Mouse (Mus musculus): ENCODE measurements around the gene Nek3. TPM values are rescaled to one million over a fixed set of nuclear protein-coding genes. Genes with fewer than 3 reads are reported as not detected.

The Nek3 gene
- total RNA-seq (2021) = 1 to 10 TPM; 2.5 to 3.0 TPM
- long read RNA-seq, partial matches to known transcripts = 0 of 1 reads
- long read RNA-seq, other reads (novel, unspliced or antisense) = 1 of 1 reads

GRCm38 (mm10) chr8:22166080-22166603, at the start of gene Nek3:
TSS of gene Nek3 (minus strand) at chr8:22166435.
- DNase-seq (ENCODE audit: low spot score in 2 of 2) = peak; percentile 70 to 84

GRCm38 (mm10) chr8:22214826-22215225, 48.6 kb upstream of the Nek3 start:
- no peak for DNase-seq (ENCODE audit: low spot score in 2 of 2)

GRCm38 (mm10) chr8:22209012-22209411, 42.8 kb upstream of the Nek3 start:
- DNase-seq (ENCODE audit: low spot score in 2 of 2) = no peak

GRCm38 (mm10) chr8:22207535-22207934, 41.3 kb upstream of the Nek3 start:
- DNase-seq (ENCODE audit: low spot score in 2 of 2) = no peak

- no peak for DNase-seq (ENCODE audit: low spot score in 2 of 2)
Observed at GRCm38 (mm10) chr8:22199481-22199880, 33.2 kb upstream of the Nek3 start.

GRCm38 (mm10) chr8:22197914-22198313, 31.7 kb upstream of the Nek3 start:
- DNase-seq (ENCODE audit: low spot score in 2 of 2) = no peak

GRCm38 (mm10) chr8:22193432-22194010, 27.3 kb upstream of the Nek3 start:
- no peak for DNase-seq (ENCODE audit: low spot score in 2 of 2)

- DNase-seq (ENCODE audit: low spot score in 2 of 2) = peak; percentile 78 to 90
Observed at GRCm38 (mm10) chr8:22192660-22193431, 26.6 kb upstream of the Nek3 start, which contains the start of gene Vps36. TSS of gene Vps36 (plus strand) at chr8:22192809.

- DNase-seq (ENCODE audit: low spot score in 2 of 2) = peak; percentile 54 to 85
Observed at GRCm38 (mm10) chr8:22185431-22186397, 19.5 kb upstream of the Nek3 start, which contains the start of gene Ckap2. TSS of gene Ckap2 (minus strand) at chr8:22185819.

- no peak for DNase-seq (ENCODE audit: low spot score in 2 of 2)
Observed at GRCm38 (mm10) chr8:22184884-22185283, 18.6 kb upstream of the Nek3 start.

- no peak for DNase-seq (ENCODE audit: low spot score in 2 of 2)
Observed at GRCm38 (mm10) chr8:22175966-22176365, 9.7 kb upstream of the Nek3 start.

GRCm38 (mm10) chr8:22169167-22169566, 2.9 kb upstream of the Nek3 start:
- peak in 1 of 2 experiments; percentile 9 for DNase-seq (ENCODE audit: low spot score in 2 of 2)

- no peak for DNase-seq (ENCODE audit: low spot score in 2 of 2)
Observed at GRCm38 (mm10) chr8:22165251-22166079, 770 bp downstream of the Nek3 start.

- no peak for DNase-seq (ENCODE audit: low spot score in 2 of 2)
Observed at GRCm38 (mm10) chr8:22164431-22164830, 1.8 kb downstream of the Nek3 start.

GRCm38 (mm10) chr8:22162206-22162605, 4.0 kb downstream of the Nek3 start:
- DNase-seq (ENCODE audit: low spot score in 2 of 2) = no peak

GRCm38 (mm10) chr8:22150345-22150663, 15.9 kb downstream of the Nek3 start:
- DNase-seq (ENCODE audit: low spot score in 2 of 2) = no peak

GRCm38 (mm10) chr8:22149643-22150344, 16.4 kb downstream of the Nek3 start:
- DNase-seq (ENCODE audit: low spot score in 2 of 2) = no peak

- DNase-seq (ENCODE audit: low spot score in 2 of 2) = no peak
Observed at GRCm38 (mm10) chr8:22148367-22148740, 17.9 kb downstream of the Nek3 start.

GRCm38 (mm10) chr8:22147706-22148366, 18.4 kb downstream of the Nek3 start:
- DNase-seq (ENCODE audit: low spot score in 2 of 2) = no peak
